Mouse (Mus musculus): ENCODE results near the gene Ccdc91.

- TF ChIP-seq CTCF (conservative IDR thresholded peaks at IDR 0.05 in 1 of 2, IDR thresholded peaks at IDR 0.05 in 1 of 2; ENCODE audit: low read depth in 2 of 2, low read length in 2 of 2): no peak
- no peak for TF ChIP-seq SMC3 (IDR thresholded peaks at IDR 0.05; ENCODE audit: low read depth, low read length)
- TF ChIP-seq POLR2A (IDR thresholded peaks at IDR 0.05; ENCODE audit: low read depth, low read length): no peak
- no peak for TF ChIP-seq POLR2AphosphoS2 (IDR thresholded peaks at IDR 0.05; ENCODE audit: low read depth, low read length)
- TF ChIP-seq SIN3A (IDR thresholded peaks at IDR 0.05; ENCODE audit: low read length): no peak
- TF ChIP-seq ZC3H11A (IDR thresholded peaks at IDR 0.05; ENCODE audit: low read depth, low read length): no peak
- no peak for TF ChIP-seq ZMIZ1 (IDR thresholded peaks at IDR 0.05; ENCODE audit: low read depth, low read length)
- no peak for TF ChIP-seq MAZ (IDR thresholded peaks at IDR 0.05; ENCODE audit: low read depth, low read length)
- TF ChIP-seq EP300 (IDR thresholded peaks at IDR 0.05; ENCODE audit: low read length): no peak
- TF ChIP-seq ELF1 (IDR thresholded peaks at IDR 0.05; ENCODE audit: low read depth, low read length): no peak
- TF ChIP-seq ZNF384 (IDR thresholded peaks at IDR 0.05; ENCODE audit: low read depth, low read length): no peak
- no peak for TF ChIP-seq MAX (IDR thresholded peaks at IDR 0.05; ENCODE audit: low read length)
Observed at GRCm38 (mm10) chr6:147661841-147662240, 186.2 kb downstream of the Ccdc91 start.
